Mouse (Mus musculus) G1E (cell line): ENCODE data around the gene Glycam1.

Experiments used
- CTCF ChIP-seq: IDR thresholded peaks from 2 replicates; pipeline ENCODE4 v1.5.1; 2012; ENCODE audit warnings: low read depth, low read length, inconsistent platforms, mixed read lengths
- GATA2 ChIP-seq: IDR thresholded peaks from 2 replicates; pipeline ENCODE4 v1.6.1; 2012; ENCODE audit warnings: low read depth, low read length, inconsistent platforms, borderline replicate concordance
- POLR2AphosphoS5 ChIP-seq: IDR thresholded peaks from 2 replicates; pipeline ENCODE4 v1.6.1; 2012; ENCODE audit warnings: low read depth, low read length, inconsistent platforms; ENCODE audit not compliant: insufficient replicate concordance
- TAL1 ChIP-seq: conservative IDR thresholded peaks from 2 replicates; pipeline ENCODE4 v1.6.1; 2012; ENCODE audit warnings: low read depth, low read length, inconsistent platforms, mixed read lengths

DNA sequence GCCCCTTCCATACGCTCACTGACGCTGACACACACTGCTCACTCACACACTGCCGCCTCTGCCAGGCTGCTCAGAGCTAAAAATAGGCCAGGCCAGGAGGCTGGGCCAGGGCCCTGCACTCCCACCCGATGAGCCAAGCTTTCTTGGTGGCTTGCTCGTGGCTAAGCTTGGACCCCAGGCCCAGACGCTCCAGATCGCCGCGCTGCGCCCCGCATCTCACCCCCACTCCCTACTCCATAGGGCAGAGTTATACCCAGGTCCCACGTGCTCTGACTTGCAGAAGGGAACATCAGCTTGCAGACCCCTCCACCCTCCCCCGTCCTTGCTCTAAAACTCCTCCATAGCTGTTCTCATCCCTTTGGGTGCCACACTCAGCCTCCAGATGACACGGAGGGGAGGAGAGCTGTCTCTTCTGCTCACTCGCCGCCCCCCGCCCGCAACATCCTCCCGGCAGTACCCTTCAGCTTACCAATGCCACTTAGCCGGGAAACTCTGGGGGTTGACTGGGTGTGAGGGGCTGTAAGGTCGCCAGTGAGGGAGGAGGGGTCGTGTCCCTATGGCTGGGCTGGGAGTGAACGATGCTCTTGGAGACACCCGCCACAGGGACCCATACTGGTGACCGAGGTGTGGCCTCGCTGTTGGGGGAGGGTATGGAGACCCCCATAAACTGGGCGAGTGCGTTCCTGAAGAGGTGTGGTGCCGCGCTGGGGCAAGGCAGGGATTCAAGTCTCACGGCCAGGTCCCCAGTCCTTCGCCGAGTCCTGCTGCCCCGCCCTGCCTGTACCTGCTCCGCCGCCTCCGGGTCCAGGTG is 27.7 kb downstream of the Glycam1 start:
- TF ChIP-seq CTCF (no peak), POLR2AphosphoS5 (no peak), TAL1 (no peak), GATA2 (no peak)
